Mouse (Mus musculus) cortical plate, adult 2 months (tissue): ENCODE measurements at regions not wholly inside any gene's neighbourhood (a gene's known extent, or its start where the extent isn't known, plus 50 kb on each side); places are given as distances from the start of the nearest gene placed in this dataset.

ENCODE experiments used
- CTCF ChIP-seq: fragments of 200-500 bp; IDR thresholded peaks from 2 replicates; pipeline ENCODE4 v1.5.1; 2011; ENCODE audit warnings: mild to moderate bottlenecking, control low read depth, low read length; ENCODE audit not compliant: insufficient read depth; ENCODE audit errors: extremely low read depth
- POLR2A ChIP-seq: fragments of 200-500 bp; IDR thresholded peaks from 2 replicates; pipeline ENCODE4 v1.6.1; 2011; ENCODE audit warnings: mild to moderate bottlenecking, low read length, control low read depth; ENCODE audit not compliant: insufficient read depth; ENCODE audit errors: extremely low read depth

GRCm38 (mm10) chr2:115456372-115457022 is 125.0 kb upstream of the BC052040 start:
- TF ChIP-seq POLR2A (no peak), CTCF (no peak)
